Comparison of ENCODE assay signal across 11 mouse cellular contexts in genomic region chr10:7047288-7047918, GRCm38 (mm10). TPM values are rescaled to one million over a fixed set of nuclear protein-coding genes. Genes with fewer than 3 reads are reported as not detected.
A peak's percentile ranks its signal among the peaks of the same experiment; 100 is the strongest.
DNase-seq lines count a peak whose midpoint lies in the region; ATAC-seq lines count a peak whose summit lies in the region.
"Had no signal": no experiment of that assay in that cellular context is flagged by ENCODE, and none has a peak within 500 bp of the region (broad histone marks: within the 10 kb centered on the region; RNA-seq: fewer than 3 reads in every experiment).

No protein-coding gene starts in this region.

- no peak for ATAC-seq in heart, embryonic 14.5 days (ENCODE audit: insufficient number of reproducible peaks, insufficient read depth, low FRiP score, low read depth)
- no peak for ATAC-seq in megakaryocyte, adult 5-6 weeks (ENCODE audit: poor library complexity, severe bottlenecking)
- ATAC-seq: forebrain, postnatal 0 days had no signal

- H3K4me1 ChIP-seq in heart, embryonic 14.5 days (ENCODE audit: control insufficient read depth in 2 of 2, insufficient read depth in 2 of 2, low read length in 2 of 2), result peaks cover 0 to 3% of the 10 kb centered on the region in 2 experiments; a peak in 2 of 4 replicates
- H3K4me1 ChIP-seq: liver, embryonic 15.5 days had no signal

- H3K27ac ChIP-seq in heart, embryonic 14.5 days (replicated peaks in 1 of 2; ENCODE audit: control insufficient read depth in 1 of 2, insufficient read depth in 1 of 2, low read depth in 2 of 2, low read length in 2 of 2), result no peak overlapping the region
- H3K27ac ChIP-seq: liver, embryonic 15.5 days had no signal

- no peaks in the 10 kb centered on the region for H3K9me3 ChIP-seq in heart, embryonic 14.5 days (ENCODE audit: control insufficient read depth, low read length)
- H3K9me3 ChIP-seq: liver, embryonic 15.5 days had no signal

- no peak overlapping the region for H3K9ac ChIP-seq in heart, embryonic 14.5 days (ENCODE audit: low read length)
- H3K9ac ChIP-seq: forebrain, postnatal 0 days; liver, embryonic 15.5 days had no signal

- H3K27me3 ChIP-seq in heart, embryonic 14.5 days (ENCODE audit: control insufficient read depth, insufficient read depth, low read length), result no peaks in the 10 kb centered on the region
- H3K27me3 ChIP-seq: liver, embryonic 15.5 days had no signal

- no peak for DNase-seq in heart, postnatal 36 days
- peak; percentile 8 for DNase-seq in right cerebral cortex, postnatal 4 days
- no peak for DNase-seq in right cerebral cortex, postnatal 25 days
- DNase-seq in lung, postnatal 10 days, result peak; percentile 57
- no peak for DNase-seq in cerebellum, adult 9-11 months
- no peak for DNase-seq in right cerebral cortex, postnatal 10 days (ENCODE audit: low spot score in 2 of 2)
- DNase-seq: cerebellum, postnatal 25 days; forebrain, postnatal 0 days had no signal

- H3K36me3 ChIP-seq in heart, embryonic 14.5 days (ENCODE audit: control insufficient read depth, insufficient read depth, low read length), result no peaks in the 10 kb centered on the region
- H3K36me3 ChIP-seq: liver, embryonic 15.5 days had no signal

- H3K4me3 ChIP-seq in heart, embryonic 14.5 days (ENCODE audit: control insufficient read depth in 1 of 2, insufficient read depth in 1 of 2, low read depth in 1 of 2, low read length in 2 of 2), result no peak overlapping the region
- H3K4me3 ChIP-seq: liver, embryonic 15.5 days had no signal

- H3K4me2 ChIP-seq in heart, embryonic 14.5 days (ENCODE audit: low read length), result peak overlapping the region; percentile 31; the same call in 1 of the 2 replicates
- H3K4me2 ChIP-seq: liver, embryonic 15.5 days had no signal

- 38% methylated on average over 10 of the region's 10 CpGs for WGBS in heart, embryonic 14.5 days

- intact Hi-C loops in heart, postnatal 36 days (cut with DNase I), result no loop called here

RNA-seq across cellular contexts. Expression of gene Ipcef1, which starts 4.9 kb away (rescaled TPM):
- 0.12 TPM in 1 of 2 replicates, not detected in the other for polyA plus RNA-seq in heart, embryonic 14.5 days (2014; fragmentation: Nextera tagmentation; extraction: Ambion mirVana)
- under 1 TPM; 0.11 to 0.19 TPM for total RNA-seq in heart, postnatal 36 days (2021)
- total RNA-seq in megakaryocyte, adult 5-6 weeks (2015), result 22.9 and 28.0 TPM in 2 replicates
- 29.2 and 36.1 TPM in 2 replicates for total RNA-seq in megakaryocyte, adult 5-6 weeks (2017)

Comparison
In these comparisons a context has a peak if more than half of its experiments do, and no peak if none do; other contexts are left out.
1. DNase-seq: peak in right cerebral cortex, postnatal 4 days (single experiment) and lung, postnatal 10 days (single experiment); none in heart, postnatal 36 days (0 of 2), right cerebral cortex, postnatal 25 days (single experiment), cerebellum, adult 9-11 months (single experiment) and right cerebral cortex, postnatal 10 days (0 of 2).
2. RNA of gene Ipcef1, which starts 4.9 kb away (total RNA-seq): 22.9 to 36.1 TPM in megakaryocyte, adult 5-6 weeks; 0.11 to 0.19 TPM in heart, postnatal 36 days; every median in the first group is over 10 times any median in the second.